In genomic region chr16:4175134-4175533, GRCm38 (mm10) we compare ENCODE assay signal across 17 mouse cellular contexts.
"Had no signal": no experiment of that assay in that cellular context is flagged by ENCODE, and none has a peak within 500 bp of the region (broad histone marks: within the 10 kb centered on the region; RNA-seq: fewer than 3 reads in every experiment).

No protein-coding gene starts in this region.

- H3K27me3 ChIP-seq: limb, embryonic 13.5 days; megakaryocyte, embryonic 14.5 days had no signal

- H3K4me1 ChIP-seq: limb, embryonic 10.5 days; limb, embryonic 13.5 days had no signal

- H3K9me3 ChIP-seq: limb, embryonic 10.5 days; megakaryocyte, embryonic 14.5 days had no signal

- H3K4me2 ChIP-seq: limb, embryonic 13.5 days; lung, embryonic 14.5 days; midbrain, embryonic 11.5 days had no signal

- H3K9ac ChIP-seq: limb, embryonic 13.5 days; lung, embryonic 14.5 days had no signal

- ATAC-seq: intestine, embryonic 16.5 days; lung, postnatal 0 days had no signal

- H3K27ac ChIP-seq: kidney, postnatal 0 days; layer of hippocampus, adult 2 months; limb, embryonic 10.5 days; limb, embryonic 13.5 days; macrophage had no signal

- H3K4me3 ChIP-seq: layer of hippocampus, adult 2 months; limb, embryonic 10.5 days; limb, embryonic 13.5 days; megakaryocyte, embryonic 14.5 days had no signal

- DNase-seq: kidney, adult 18-20 months; kidney, adult 9 months; kidney, postnatal 25 days; layer of hippocampus, adult 9-11 months; lung, embryonic 14.5 days; midbrain, embryonic 14.5 days; thymus, adult 18-20 months; thymus, postnatal 4 days had no signal
